Mouse (Mus musculus): ENCODE results near the gene Sumo1. TPM values are rescaled to one million over a fixed set of nuclear protein-coding genes. Genes with fewer than 3 reads are reported as not detected.

The Sumo1 gene
- polyA plus RNA-seq, 1 experiment from 2014 or later = 217 TPM

DNA sequence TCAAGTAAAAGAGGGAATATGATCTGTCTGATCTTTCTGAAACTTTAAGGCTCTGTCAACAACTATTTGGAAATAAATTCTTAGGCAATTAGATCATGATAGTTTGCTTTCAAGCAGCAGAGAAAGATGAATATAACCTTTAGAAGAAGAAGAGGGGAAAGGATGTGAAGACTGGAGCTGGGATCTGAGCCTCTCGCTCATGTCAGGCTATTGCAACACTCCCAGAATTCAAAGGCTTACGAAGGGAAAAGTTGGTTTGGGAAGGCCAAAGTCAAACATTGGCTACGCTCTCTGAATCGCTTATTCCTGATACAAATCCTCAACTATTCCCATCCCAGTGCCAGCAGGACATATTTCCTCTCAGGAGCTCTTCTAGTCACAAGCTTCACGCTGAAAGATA is 101.3 kb downstream of the Sumo1 start:
- Histone ChIP-seq H3K4me3 (ENCODE audit: low read depth, low read length) (no peak overlapping the region), H3K9ac (ENCODE audit: low read depth, low read length) (no peak overlapping the region), H3K4me2 (replicated peaks; ENCODE audit: low read depth) (no peak overlapping the region), H3K27me3 (replicated peaks; ENCODE audit: control insufficient read depth, insufficient read depth, low read length) (no peaks in the 10 kb centered on the region), H3K27ac (ENCODE audit: low read depth, low read length) (no peak overlapping the region), H3K9me3 (ENCODE audit: control insufficient read depth) (no peaks in the 10 kb centered on the region), H3K4me1 (replicated peaks; ENCODE audit: control insufficient read depth, insufficient read depth, low read length) (no peaks in the 10 kb centered on the region), H3K36me3 (ENCODE audit: control insufficient read depth, insufficient read depth) (no peaks in the 10 kb centered on the region)
- ATAC-seq = no peak
- WGBS = 85% methylated on average over 5 of the region's 5 CpGs
- TF ChIP-seq CTCF (IDR thresholded peaks at IDR 0.05; ENCODE audit: low read depth) = no peak

DNA sequence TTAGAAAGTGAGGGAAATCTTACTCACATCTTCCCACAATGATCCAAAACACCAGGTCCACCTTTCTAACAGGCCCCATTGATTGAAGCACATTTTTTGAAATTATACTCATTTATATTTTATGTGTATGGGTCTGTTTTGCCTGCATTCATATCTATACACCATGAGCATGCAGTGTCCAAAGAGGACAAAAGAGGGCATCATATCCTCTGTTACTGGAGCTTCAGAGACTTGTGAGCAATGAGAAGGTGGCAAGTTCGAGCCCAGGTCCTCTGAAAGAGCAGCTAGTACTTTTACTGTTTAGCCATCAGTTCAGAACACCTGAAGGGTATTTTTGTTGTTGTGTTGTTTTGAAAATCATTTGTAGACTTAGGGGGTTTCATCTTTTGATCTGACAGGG is 102.4 kb downstream of the Sumo1 start:
- no peaks in the 10 kb centered on the region for H3K27me3 ChIP-seq (replicated peaks; ENCODE audit: control insufficient read depth, insufficient read depth, low read length)
- no peak overlapping the region for H3K9ac ChIP-seq (ENCODE audit: low read depth, low read length)
- no peaks in the 10 kb centered on the region for H3K4me1 ChIP-seq (replicated peaks; ENCODE audit: control insufficient read depth, insufficient read depth, low read length)
- H3K9me3 ChIP-seq (ENCODE audit: control insufficient read depth) = no peaks in the 10 kb centered on the region
- no peak for ATAC-seq
- 100% methylated on average over 1 of the region's 1 CpGs for WGBS
- no peak overlapping the region for H3K27ac ChIP-seq (ENCODE audit: low read depth, low read length)
- no peak overlapping the region for H3K4me2 ChIP-seq (replicated peaks; ENCODE audit: low read depth)
- H3K36me3 ChIP-seq (ENCODE audit: control insufficient read depth, insufficient read depth) = no peaks in the 10 kb centered on the region
- TF ChIP-seq CTCF (IDR thresholded peaks at IDR 0.05; ENCODE audit: low read depth) = peak; percentile 22; the same call in 1 of the 2 replicates
- H3K4me3 ChIP-seq (ENCODE audit: low read depth, low read length) = no peak overlapping the region

DNA sequence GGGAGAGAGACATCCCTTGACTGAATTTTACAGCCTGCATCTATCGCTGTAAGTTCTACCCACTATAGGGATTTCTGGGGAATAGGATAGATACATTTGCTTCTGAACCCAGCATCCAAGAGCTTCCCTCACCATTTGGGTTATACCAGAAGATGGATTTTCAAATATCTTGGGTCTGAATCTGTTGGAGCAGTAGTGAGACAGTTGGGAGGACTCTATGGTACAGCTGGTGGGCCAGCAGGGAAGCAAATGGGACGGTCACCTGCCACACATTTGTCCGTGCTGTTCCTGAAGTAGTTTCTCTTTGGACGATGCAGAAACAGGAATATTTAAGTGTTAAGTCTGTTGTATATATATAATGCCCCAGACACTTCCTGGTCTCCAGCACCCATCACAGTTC is 103.1 kb downstream of the Sumo1 start:
- Histone ChIP-seq H3K9me3 (ENCODE audit: control insufficient read depth) (no peaks in the 10 kb centered on the region), H3K4me2 (replicated peaks; ENCODE audit: low read depth) (no peak overlapping the region), H3K4me3 (ENCODE audit: low read depth, low read length) (no peak overlapping the region), H3K36me3 (ENCODE audit: control insufficient read depth, insufficient read depth) (no peaks in the 10 kb centered on the region), H3K9ac (ENCODE audit: low read depth, low read length) (no peak overlapping the region), H3K4me1 (replicated peaks; ENCODE audit: control insufficient read depth, insufficient read depth, low read length) (no peaks in the 10 kb centered on the region), H3K27me3 (replicated peaks; ENCODE audit: control insufficient read depth, insufficient read depth, low read length) (no peaks in the 10 kb centered on the region), H3K27ac (ENCODE audit: low read depth, low read length) (no peak overlapping the region)
- 85% methylated on average over 4 of the region's 4 CpGs for whole genome bisulfite sequencing
- TF ChIP-seq CTCF (IDR thresholded peaks at IDR 0.05; ENCODE audit: low read depth) = no peak
- no peak for ATAC-seq

DNA sequence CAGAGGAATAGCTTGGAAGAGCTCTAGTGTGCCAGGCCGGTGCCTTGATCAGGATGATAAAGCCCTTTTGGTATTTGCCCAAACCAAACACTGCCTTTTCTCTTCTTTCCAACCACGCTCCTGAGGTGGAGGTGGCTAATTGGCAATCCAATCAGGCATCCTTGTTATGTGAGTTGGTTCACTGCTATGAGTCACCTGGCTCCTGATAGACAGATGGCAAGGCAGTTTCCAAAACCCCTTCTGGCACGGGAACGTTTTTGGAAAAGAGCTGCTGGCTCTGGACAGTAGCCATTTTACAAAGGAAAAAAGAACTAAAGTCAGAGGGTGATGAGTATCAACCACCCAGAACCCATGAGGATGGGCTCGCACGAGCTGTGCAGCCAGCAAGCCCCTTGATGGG is 103.7 kb downstream of the Sumo1 start:
- ATAC-seq = no peak
- TF ChIP-seq CTCF (IDR thresholded peaks at IDR 0.05; ENCODE audit: low read depth) = no peak
- WGBS = 81% methylated on average over 6 of the region's 6 CpGs

DNA sequence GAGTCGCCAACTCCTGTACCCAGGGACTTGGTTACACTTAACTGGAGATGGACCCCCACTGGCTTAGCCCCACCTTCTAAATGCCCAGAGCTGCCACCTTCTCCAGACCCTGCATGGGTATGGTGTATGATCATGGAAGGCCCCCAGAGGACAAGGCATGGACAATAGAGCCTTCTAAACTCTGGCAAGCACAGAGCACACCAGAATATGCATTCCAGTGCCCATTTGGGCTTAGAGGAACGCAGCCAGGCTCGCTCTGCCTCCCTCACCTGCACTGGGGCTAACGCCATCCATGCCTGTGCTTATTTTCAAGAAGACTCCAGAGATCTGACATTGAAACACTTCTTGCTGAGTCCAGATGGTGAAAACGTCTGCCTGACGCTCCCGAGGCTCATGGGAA is 104.4 kb downstream of the Sumo1 start:
- Histone ChIP-seq H3K27me3 (replicated peaks; ENCODE audit: control insufficient read depth, insufficient read depth, low read length) (no peaks in the 10 kb centered on the region), H3K36me3 (ENCODE audit: control insufficient read depth, insufficient read depth) (no peaks in the 10 kb centered on the region), H3K4me2 (replicated peaks; ENCODE audit: low read depth) (no peak overlapping the region), H3K4me1 (replicated peaks; ENCODE audit: control insufficient read depth, insufficient read depth, low read length) (no peaks in the 10 kb centered on the region), H3K9ac (ENCODE audit: low read depth, low read length) (no peak overlapping the region), H3K9me3 (ENCODE audit: control insufficient read depth) (no peaks in the 10 kb centered on the region), H3K4me3 (ENCODE audit: low read depth, low read length) (no peak overlapping the region), H3K27ac (ENCODE audit: low read depth, low read length) (no peak overlapping the region)
- no peak for ATAC-seq
- WGBS = 82% methylated on average over 7 of the region's 7 CpGs
- no peak for TF ChIP-seq CTCF (IDR thresholded peaks at IDR 0.05; ENCODE audit: low read depth)

More for the DNA sequence above, 103.7 kb downstream of the Sumo1 start:
- Histone ChIP-seq H3K9ac (ENCODE audit: low read depth, low read length) (no peak overlapping the region), H3K4me2 (replicated peaks; ENCODE audit: low read depth) (no peak overlapping the region), H3K4me3 (ENCODE audit: low read depth, low read length) (no peak overlapping the region), H3K9me3 (ENCODE audit: control insufficient read depth) (no peaks in the 10 kb centered on the region), H3K4me1 (replicated peaks; ENCODE audit: control insufficient read depth, insufficient read depth, low read length) (no peaks in the 10 kb centered on the region), H3K27ac (ENCODE audit: low read depth, low read length) (no peak overlapping the region), H3K36me3 (ENCODE audit: control insufficient read depth, insufficient read depth) (no peaks in the 10 kb centered on the region), H3K27me3 (replicated peaks; ENCODE audit: control insufficient read depth, insufficient read depth, low read length) (no peaks in the 10 kb centered on the region)

DNA sequence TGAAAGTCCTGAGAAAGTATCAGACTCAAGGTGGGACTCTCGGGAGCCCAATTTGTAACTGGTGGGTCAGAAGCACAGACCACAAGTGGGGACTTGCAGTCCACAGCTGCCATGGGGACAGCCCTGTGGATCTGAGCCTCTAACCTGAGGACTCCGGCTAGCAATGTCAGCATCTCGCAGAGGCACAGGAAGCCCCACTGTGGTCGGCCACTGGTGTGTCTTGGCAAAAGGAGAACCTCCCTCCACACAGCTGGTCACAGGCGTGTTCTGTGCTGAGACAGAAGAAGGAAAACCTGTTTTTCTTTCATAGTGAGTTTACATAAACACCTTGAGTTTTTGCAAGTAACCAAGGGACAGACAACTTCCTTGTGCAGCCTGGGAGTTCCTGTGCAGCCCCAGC is 104.8 kb downstream of the Sumo1 start:
- no peak overlapping the region for H3K9ac ChIP-seq (ENCODE audit: low read depth, low read length)
- no peak overlapping the region for H3K4me3 ChIP-seq (ENCODE audit: low read depth, low read length)
- no peaks in the 10 kb centered on the region for H3K4me1 ChIP-seq (replicated peaks; ENCODE audit: control insufficient read depth, insufficient read depth, low read length)
- no peaks in the 10 kb centered on the region for H3K36me3 ChIP-seq (ENCODE audit: control insufficient read depth, insufficient read depth)
- H3K4me2 ChIP-seq (replicated peaks; ENCODE audit: low read depth) = no peak overlapping the region
- 79% methylated on average over 5 of the region's 5 CpGs for WGBS
- no peak overlapping the region for H3K27ac ChIP-seq (ENCODE audit: low read depth, low read length)
- no peak for ATAC-seq
- no peaks in the 10 kb centered on the region for H3K27me3 ChIP-seq (replicated peaks; ENCODE audit: control insufficient read depth, insufficient read depth, low read length)
- no peaks in the 10 kb centered on the region for H3K9me3 ChIP-seq (ENCODE audit: control insufficient read depth)
- no peak for TF ChIP-seq CTCF (IDR thresholded peaks at IDR 0.05; ENCODE audit: low read depth)

DNA sequence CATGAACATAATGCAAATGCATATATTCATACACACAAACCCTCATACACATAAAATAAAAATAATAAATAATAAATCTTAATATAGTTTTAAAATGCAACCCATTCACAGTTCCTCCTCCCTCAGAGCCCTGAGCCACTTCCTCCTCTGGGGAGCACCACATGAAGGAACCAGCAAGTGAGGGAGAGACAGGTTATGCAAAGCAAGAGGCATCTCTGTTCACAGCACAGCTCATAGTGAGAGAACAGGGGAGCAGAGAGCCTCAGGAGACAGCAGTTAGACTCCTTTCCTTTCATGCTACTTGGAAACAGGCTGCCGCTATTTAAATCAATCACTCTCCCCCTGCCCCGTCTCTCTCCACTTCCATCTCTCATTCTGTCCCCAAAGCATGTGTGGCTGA is 107.1 kb downstream of the Sumo1 start:
- Histone ChIP-seq H3K4me3 (ENCODE audit: low read depth, low read length) (no peak overlapping the region), H3K27ac (ENCODE audit: low read depth, low read length) (no peak overlapping the region), H3K36me3 (ENCODE audit: control insufficient read depth, insufficient read depth) (no peaks in the 10 kb centered on the region), H3K9ac (ENCODE audit: low read depth, low read length) (no peak overlapping the region), H3K27me3 (replicated peaks; ENCODE audit: control insufficient read depth, insufficient read depth, low read length) (no peaks in the 10 kb centered on the region), H3K4me2 (replicated peaks; ENCODE audit: low read depth) (no peak overlapping the region), H3K9me3 (ENCODE audit: control insufficient read depth) (no peaks in the 10 kb centered on the region), H3K4me1 (replicated peaks; ENCODE audit: control insufficient read depth, insufficient read depth, low read length) (no peaks in the 10 kb centered on the region)
- no peak for ATAC-seq
- no peak for TF ChIP-seq CTCF (IDR thresholded peaks at IDR 0.05; ENCODE audit: low read depth)
- WGBS = 69% methylated on average over 2 of the region's 2 CpGs

Data from intestine, postnatal 0 days (tissue).